Mouse (Mus musculus): ENCODE results near the gene Prkcb. TPM values are rescaled to one million over a fixed set of nuclear protein-coding genes. Genes with fewer than 3 reads are reported as not detected.

Gene Prkcb
- total RNA-seq, 2 experiments from 2014 or later: 2.9 to 4.2 TPM

DNA sequence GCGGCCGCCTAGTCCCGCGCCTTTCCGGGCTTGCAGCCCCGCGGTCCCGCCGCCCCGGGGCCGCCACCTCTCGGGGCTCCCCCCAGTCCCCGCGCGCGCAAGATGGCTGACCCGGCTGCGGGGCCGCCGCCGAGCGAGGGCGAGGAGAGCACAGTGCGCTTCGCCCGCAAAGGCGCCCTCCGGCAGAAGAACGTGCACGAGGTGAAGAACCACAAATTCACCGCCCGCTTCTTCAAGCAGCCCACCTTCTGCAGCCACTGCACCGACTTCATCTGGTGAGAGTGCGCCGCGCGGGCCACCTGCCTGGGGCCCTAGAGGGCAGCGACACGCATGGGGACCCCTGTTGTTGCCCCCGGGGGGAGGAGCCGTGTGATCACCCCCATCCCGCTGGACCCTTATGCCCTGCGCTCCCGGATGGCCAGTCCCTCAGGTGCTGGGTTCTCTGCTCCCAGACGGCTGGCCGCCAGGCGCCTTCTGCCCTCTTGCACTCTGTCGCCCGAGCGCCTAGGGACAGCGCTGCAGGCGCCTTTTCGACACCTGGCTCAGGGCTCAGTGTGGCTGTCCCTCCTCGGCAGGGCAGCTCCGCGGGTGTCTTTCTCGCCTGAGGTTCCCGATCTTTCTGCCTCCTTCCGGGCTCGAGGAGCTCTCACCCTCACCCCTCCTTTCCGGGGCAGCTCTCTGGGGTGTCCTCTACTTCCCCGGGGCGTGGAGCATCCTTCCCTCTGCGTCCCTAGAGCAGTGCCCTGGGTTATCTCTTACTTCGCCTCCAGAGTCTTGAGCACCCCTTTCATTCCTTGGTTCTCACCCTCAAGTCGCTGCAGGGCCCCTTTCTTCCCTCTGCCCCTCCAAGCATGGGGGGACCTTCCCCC is 926 bp downstream of the Prkcb start:
- DNase-seq: peak; percentile 21

GRCm38 (mm10) chr7:122290165-122290564 is 1.6 kb downstream of the Prkcb start:
- DNase-seq: no peak

DNA sequence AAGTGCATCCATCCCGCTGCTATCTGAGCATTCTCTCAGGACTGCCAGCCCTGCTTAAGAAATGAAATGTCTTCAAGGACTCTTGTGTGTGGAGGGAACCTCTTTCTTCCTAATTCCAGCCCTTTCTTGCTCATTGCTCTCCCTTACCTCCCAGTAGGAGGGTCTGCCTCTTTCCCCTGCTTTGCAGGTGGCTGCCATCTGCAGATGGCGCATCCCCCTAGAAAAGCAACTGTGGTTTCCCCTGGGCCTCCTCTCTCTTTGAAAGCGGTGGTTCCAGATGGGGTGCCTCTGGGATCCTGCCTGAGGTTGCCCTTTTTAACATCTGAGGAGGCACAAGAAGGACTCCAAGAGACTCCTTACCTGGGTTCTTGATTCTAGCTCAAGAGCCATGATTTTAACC is 2.2 kb downstream of the Prkcb start:
- no peak for DNase-seq

DNA sequence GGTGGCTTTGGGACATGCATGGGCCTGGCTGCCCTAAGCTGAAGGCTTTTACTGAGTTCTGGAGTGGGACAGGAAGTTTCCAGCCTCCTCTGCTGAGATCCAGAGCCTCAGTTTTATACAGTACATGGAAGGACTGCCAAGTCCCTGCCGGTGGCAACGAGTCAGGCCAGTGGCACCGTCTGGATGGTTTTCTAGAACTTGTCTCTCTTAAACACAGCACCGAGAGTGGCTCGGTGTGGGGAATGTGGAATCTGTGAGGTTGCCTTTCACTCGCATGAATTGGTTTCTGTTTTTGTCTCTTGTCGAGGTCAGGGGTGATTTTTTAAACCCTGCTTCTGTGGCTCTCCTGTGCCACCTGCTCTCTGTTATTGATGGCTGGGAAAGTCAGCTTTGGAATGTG is 3.6 kb downstream of the Prkcb start:
- DNase-seq: no peak

GRCm38 (mm10) chr7:122294111-122294510 is 5.6 kb downstream of the Prkcb start:
- no peak for DNase-seq

- DNase-seq: no peak
These were observed 6.8 kb downstream of the Prkcb start for GRCm38 (mm10) chr7:122295363-122295762.

DNA sequence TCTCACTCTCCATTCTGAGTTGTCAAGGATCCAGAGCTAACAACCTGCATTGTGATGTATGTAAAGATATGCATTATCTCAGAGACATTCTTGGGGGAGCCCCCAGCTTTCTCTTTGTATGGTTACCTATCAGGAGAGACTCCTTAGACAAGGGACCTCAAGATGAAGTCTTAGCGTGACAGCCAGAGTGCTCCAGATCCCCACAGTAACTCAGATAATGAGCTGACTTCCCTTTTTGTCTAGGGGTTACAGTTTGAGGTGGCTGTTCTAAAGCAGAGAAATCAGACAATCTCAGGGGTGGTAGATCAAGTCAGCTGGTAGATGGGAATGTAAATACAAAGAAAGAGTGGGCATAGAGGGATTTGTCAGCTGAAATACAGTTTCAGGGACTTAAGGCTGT is 7.8 kb downstream of the Prkcb start:
- no peak for DNase-seq

GRCm38 (mm10) chr7:122296805-122297204 is 8.3 kb downstream of the Prkcb start:
- DNase-seq: no peak

DNA sequence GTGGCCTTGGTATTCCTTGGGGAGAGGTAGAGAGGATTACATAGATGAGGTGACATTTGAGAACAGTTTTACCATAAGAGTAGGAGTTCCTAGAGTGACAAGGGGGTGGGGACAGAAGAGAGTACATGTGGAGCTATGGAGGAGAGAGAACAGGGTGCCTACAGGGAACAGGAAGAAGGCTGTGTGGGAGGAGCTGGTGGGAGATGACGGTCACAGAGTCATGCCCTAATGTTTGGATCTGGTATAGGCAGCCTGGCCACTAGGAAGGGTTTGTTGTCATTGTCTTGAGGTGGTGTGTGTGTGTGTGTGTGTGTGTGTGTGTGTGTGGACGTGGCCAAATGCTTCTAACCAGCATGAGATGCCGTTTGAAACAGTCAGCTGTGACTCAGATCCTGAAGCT is 9.1 kb downstream of the Prkcb start:
- DNase-seq: no peak

GRCm38 (mm10) chr7:122298715-122299114 is 10.2 kb downstream of the Prkcb start:
- no peak for DNase-seq

- DNase-seq: no peak
These were observed 12.0 kb downstream of the Prkcb start for GRCm38 (mm10) chr7:122300538-122300937.

- DNase-seq: no peak
These were observed 14.0 kb downstream of the Prkcb start for GRCm38 (mm10) chr7:122302538-122302937.

GRCm38 (mm10) chr7:122303988-122304387 is 15.4 kb downstream of the Prkcb start:
- DNase-seq: no peak

- no peak for DNase-seq
These were observed 16.0 kb downstream of the Prkcb start for GRCm38 (mm10) chr7:122304521-122304920.

GRCm38 (mm10) chr7:122307241-122307640 is 18.7 kb downstream of the Prkcb start:
- no peak for DNase-seq

GRCm38 (mm10) chr7:122308661-122309060 is 20.1 kb downstream of the Prkcb start:
- DNase-seq: no peak

GRCm38 (mm10) chr7:122309909-122310725 is 21.6 kb downstream of the Prkcb start:
- DNase-seq: no peak

GRCm38 (mm10) chr7:122310726-122311018 is 22.1 kb downstream of the Prkcb start:
- no peak for DNase-seq

DNA sequence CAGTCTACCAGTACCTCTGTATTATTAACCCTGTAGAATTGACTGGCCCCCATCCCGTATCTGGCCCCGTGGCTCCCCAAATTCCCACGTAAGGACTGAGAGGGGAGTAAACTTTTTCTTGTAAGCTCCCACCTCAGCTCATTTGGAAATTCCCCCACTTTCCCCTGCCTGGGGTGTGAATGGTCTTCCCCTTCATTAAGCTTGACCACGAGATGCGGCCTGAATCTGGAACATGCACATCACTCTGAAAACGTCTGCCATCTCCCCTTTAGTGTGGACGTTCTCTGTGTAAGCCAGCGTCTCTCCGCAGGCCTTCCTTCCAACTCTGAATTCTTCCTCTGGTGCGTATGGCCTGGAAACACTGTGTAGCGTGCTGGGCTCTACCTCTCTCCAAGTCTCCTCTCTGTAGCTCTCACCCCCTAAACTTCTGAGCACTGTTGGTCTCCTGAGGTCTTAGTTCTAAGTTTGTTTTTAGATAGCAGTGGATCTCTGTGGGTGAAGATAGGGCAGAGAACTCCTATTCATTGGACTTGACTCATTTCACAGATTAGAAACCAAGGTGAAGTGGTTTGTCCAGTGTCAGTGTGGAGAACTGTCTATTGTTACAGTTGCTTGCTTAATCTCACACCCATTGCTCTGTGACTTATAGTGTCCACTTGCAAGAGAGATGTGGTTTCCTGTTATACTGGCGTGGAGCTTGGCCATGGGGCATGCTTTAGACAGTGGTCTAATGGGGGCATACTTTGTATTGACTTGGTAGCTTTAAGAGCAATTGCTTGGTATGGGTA is 25.3 kb downstream of the Prkcb start:
- no peak for DNase-seq

DNA sequence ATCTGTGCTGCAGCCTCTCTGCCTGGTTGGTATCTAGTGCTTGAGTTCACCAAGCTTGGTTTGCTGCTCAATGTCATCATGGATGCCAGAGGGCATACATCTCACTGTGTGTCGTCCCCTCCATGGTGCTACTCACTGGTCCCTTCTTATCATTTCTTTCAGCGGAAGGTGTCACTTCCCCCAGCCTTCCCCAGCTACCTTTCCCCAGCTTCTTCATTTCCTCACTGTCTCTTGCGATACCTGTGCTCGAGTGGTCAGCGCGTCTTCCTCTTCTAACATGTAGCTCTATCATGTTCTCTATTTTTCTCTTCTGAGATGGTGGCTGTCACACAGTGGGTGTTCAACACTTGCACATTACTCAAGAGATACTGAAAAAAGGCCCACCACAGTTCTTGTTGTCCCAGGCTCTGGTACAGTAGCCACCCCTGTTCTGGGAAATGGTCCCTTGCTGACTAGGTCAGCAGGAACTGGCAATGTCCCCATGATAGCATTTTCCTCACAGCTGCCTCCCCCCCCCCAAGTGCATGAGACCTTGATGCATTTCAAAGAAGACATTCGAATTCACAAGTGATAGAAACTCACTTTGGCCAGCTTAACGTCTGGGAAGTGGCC is 27.3 kb downstream of the Prkcb start:
- DNase-seq: no peak

GRCm38 (mm10) chr7:122316681-122317080 is 28.1 kb downstream of the Prkcb start:
- no peak for DNase-seq

DNA sequence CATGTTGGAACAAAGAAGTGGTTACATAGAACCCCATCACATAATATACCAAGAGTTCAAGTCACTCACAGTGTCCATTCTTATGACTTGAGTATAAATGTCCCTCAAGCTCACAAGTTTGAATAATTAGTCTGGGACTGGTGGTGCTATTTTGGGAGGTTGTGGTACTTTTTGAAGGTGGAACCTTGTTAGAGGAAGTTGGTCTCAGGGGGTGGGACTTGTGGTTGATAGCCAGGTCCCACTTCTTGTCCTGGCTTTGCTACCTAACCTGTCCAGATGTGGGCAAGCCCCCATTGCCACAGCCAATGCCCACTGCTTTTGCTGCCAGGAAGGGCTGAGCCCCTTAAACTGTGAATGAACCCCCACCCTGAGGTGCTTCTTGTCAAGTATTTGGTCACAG is 28.9 kb downstream of the Prkcb start:
- no peak for DNase-seq
